Mouse (Mus musculus) spleen, postnatal 4 days (tissue): ENCODE data around the gene Plekhg3.
A peak's percentile ranks its signal among the peaks of the same experiment; 100 is the strongest.

Source experiments
- DNase-seq, 2 experiments: peaks; one replicate each; pipeline ENCODE4 v3.0.0; 2022; ENCODE audit warnings: low spot score in 2 of 2

Gene Plekhg3

DNA sequence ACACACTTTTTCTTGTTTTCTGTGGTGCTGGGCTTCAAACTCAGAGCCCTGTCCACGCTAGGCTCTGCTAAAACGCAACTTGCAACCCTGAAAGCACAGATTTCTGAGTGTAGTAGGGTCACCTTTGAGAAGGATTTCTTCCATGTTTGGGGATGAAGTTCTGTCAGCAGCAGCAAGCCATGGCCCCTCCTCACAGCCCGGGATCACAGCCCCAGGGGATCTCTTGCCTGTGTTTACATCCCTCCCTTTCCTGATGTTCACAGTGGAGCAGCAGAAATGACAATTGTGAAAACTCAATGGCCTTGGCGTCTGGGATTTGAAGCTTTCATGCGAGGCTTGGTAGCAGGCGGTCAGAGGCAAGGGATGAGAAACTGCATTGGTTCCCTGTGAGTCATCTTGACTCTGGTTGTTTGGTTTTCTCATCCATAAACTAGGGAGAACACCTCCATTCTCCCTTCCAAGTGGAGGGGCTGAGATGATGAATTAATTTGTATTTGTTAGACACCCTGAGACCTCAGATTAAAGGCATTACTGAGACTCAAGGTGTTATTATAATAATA lies at the start of gene Plekhg3:
Gene Plekhg3, plus strand, starts transcription at position 312 of the 560 bp plus-strand sequence.
- no peak for DNase-seq

GRCm38 (mm10) chr12:76482446-76482845 lies 48.2 kb upstream of the Plekhg3 start:
- DNase-seq: no peak

DNA sequence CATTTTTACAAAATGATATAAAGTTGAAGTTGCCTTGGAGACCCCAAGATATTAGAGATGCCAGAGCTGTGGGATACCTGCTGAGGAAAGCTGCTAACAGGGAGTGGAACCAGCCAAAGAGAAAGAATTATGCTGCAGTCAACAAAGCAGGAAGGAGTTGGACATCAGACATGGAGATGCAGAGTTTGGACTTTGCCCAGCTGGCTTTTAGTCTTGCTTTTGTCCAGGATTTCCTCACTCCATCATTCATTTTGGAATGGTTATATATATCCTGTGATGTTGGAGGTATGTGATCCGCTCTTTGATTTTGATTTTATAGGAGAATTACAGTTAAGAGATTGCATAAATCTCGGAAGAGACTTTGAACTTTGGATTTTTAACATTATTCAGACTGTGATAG lies 47.7 kb upstream of the Plekhg3 start:
- DNase-seq: no peak

- DNase-seq: no peak
These were observed 45.8 kb upstream of the Plekhg3 start for GRCm38 (mm10) chr12:76484881-76485280.

DNA sequence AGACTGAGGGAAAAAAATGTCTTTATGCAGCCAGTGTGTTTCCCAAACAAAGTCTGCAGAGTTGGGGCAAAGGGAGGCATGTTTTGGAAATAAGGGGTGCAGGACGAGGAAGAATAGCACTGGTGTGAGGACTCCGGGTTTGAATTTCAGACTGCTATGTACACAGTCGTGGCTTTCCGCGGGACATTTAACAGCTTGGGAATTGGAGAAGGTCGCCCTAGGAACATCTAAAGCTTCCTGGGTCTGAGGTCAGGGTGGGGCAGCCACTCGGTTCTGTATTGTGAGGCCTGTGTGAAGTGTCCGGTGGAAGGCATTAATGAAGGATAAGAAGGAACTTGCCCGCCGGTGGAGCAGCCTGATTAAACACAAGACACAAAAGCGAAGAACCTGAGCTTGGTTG lies 45.3 kb upstream of the Plekhg3 start:
- DNase-seq: no peak

DNA sequence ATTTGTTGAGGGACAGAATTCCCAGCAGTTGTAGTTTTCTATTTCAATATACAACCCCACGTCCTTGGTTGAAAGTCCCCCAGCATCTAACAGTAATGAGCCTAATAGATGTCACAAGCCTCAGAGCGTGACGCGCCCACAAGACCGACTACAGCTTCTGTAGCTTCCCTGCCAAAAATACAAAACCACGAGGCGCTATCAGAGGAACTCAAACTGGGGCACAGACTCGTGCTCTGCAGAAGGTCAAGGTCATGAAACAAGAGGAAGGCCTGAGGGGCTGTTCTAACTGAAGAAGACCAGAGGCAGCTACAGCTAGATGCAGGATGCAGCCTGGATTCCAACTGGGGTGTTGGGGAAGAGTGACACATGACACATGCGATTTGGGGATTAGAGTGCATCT lies 43.7 kb upstream of the Plekhg3 start:
- no peak for DNase-seq

DNA sequence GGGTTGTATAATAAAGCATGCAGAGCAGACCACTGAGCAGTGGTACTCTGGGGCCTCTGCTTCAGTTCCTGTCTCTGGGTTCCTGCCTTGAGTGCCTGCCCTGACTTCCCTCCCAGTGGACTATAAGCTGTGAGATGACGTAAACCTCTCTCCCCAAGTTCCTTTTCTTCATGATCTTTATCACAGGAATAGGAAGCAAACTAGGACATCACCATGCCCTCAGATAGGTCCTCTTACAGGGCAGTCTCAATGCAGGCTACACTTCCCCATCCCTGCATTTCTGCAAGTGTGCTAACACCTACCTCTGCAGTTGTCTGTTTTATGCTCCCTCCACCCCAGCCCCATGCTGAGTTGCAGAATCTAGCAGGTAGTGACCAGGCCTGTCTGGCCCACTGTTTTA lies 39.9 kb upstream of the Plekhg3 start:
- DNase-seq: no peak

DNA sequence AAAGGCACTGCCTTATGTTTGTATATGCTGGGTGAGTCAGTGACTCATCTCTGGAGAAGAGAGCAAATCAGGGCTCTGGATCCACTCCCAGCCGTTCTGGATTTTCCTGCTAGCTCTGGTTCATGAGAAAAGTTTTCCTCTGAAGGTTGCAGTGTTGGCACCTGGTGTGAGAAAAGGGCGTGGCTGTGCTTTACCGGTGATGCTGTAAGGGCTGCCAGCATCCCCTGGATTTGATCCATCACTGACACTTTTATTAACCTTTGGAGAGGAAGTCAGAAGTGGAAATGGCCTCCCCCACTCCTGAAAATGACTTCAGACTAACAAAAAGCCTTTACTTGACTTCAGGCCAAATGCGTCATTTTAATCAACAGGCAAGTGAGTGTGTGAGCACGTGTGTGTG lies 37.2 kb upstream of the Plekhg3 start:
- DNase-seq: no peak

- DNase-seq: no peak
These were observed 35.3 kb upstream of the Plekhg3 start for GRCm38 (mm10) chr12:76495381-76495780.

GRCm38 (mm10) chr12:76496324-76496723 lies 34.4 kb upstream of the Plekhg3 start:
- peak; percentile 28 to 72 for DNase-seq

DNA sequence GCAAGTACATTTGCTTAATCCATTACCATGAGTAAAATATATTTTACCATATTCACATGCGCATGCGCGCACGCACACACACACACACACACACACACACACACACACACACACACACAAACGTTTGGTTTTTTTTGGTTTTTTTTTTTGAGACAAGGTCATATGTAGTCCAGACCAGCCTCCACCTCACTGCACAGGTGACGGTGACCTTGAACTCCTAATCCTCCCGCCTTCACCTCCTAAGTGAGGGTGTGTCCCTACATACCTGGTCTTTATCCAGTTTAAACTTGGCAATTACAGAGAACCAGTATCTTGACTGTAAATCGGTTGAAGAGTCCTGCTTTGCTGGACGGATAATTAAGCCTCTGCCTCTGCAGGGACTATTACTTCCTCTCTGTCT lies 31.4 kb upstream of the Plekhg3 start:
- no peak for DNase-seq

DNA sequence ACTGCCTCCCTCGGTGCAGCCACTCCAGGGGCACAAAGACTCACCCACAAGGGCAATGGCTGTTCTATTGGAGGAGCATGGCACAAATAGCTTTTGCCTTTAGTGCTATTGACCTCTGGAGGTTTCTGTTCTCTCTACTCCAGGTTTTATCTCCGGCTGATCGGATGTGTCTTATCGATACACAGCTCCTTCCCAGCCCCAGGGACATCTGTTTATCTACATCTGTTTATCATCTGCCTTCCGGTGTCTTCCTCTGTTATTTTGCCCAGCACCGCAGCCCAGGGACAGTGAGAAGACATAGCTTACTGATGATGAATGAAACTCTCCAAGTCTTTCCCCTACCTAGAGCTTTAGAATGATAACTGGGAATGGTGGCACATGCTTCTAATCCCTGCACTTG lies 30.6 kb upstream of the Plekhg3 start:
- no peak for DNase-seq

GRCm38 (mm10) chr12:76500896-76501295 lies 29.8 kb upstream of the Plekhg3 start:
- no peak for DNase-seq

- DNase-seq: no peak
These were observed 27.7 kb upstream of the Plekhg3 start for GRCm38 (mm10) chr12:76502981-76503380.

DNA sequence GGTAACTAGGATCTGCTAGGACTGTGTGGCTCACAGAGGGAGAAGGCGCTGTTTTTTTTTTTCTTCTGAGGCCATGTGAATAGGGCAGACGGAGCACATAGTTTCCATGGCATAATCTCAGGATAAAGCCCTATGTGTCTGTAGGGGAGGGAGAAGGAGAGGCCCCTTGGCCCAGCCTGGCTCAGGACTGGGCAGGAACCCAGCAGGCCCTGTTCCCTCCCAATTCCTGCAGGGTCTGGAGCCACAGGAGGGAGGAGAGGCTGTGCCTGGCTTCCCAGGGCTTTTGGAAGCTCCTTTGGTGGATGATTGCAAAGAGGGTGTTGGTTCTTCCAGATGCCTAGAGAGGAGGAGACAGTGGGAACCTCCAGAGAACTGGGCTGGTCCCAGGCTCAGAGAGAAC lies 24.2 kb upstream of the Plekhg3 start:
- no peak for DNase-seq

GRCm38 (mm10) chr12:76507791-76508190 lies 22.9 kb upstream of the Plekhg3 start:
- DNase-seq: no peak

- DNase-seq: no peak
These were observed 21.7 kb upstream of the Plekhg3 start for GRCm38 (mm10) chr12:76508909-76509440.

DNA sequence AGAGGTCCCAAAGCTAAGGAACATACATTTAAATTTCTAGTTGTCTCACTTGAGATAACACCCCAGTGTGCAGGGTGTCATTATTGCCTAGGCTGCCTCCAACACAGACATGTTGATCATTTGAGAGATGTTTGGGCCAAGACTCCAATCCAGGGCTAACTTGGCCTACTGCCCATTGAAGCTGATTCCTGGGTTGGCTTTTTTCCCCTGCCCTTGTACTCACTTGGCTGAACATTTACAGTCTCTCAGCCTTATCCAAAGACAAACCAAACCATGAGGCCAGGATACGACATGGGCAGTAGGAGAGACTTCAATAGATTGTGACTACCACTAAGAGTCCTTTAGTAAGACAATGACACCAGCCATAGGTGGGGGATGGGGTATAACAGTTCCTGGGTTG lies 18.0 kb upstream of the Plekhg3 start:
- no peak for DNase-seq

GRCm38 (mm10) chr12:76514842-76515241 lies 15.8 kb upstream of the Plekhg3 start:
- DNase-seq: no peak

DNA sequence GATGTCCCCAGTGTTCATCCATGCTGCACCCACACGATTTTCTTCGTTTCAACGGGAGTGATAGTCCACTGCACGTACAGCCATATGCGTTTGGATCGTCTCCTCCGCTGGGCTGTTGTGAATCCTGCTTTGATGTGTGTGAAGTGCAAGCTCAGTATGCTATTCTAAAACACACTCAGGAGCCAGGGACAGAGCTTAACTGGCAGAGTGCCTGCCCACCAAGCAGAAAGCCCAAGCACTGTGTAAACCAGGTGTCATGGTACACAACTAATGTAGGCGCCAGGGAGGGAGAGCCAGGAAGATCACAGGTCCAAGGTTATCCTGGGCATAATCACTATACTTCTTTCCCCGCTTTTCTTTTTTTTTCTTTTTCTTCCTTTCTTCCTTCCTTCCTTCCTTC lies 12.7 kb upstream of the Plekhg3 start:
- no peak for DNase-seq

GRCm38 (mm10) chr12:76518909-76519842 lies 11.5 kb upstream of the Plekhg3 start:
- DNase-seq: no peak

DNA sequence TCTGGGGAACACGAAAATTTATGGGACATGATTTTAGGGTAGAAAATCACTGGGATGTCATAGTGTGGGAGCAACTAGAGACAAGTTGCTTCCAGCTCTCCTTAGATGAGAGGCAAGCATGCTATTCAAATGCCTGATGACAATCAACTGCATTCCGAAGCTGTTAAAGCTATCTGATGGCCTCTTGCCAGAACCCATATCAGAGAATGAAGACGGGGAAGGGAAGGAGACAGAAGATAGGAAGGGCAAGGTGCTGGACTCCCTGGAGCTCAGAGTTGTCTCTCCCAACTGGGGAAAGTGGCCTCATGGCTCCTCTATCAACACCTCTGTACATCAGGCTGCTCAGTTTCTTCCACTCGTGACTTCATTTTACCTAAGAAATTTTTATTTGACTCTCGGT lies 7.0 kb upstream of the Plekhg3 start:
- DNase-seq: no peak

DNA sequence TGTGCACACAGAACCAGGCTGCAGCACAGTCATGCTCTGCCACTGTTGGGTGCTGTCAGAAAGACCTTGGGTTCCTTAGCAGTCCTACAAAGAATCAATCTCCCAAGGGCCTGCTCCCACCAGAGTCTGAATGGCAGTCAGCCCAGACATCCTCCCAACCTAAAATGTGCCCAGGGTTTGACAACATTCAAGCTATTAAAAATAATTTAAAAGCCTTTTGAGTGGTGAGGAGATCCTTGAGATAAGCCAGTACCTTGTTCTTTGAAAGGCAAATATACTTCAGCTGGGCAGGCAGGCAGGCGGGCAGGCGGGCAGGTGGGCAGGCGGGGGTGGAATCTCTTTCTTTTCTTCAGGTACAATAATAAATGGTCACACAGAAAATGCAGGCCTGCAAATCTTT lies 5.8 kb upstream of the Plekhg3 start:
- DNase-seq: no peak
